Mouse (Mus musculus) cerebellum, adult 11 months (tissue): ENCODE measurements at regions not wholly inside any gene's neighbourhood (a gene's known extent, or its start where the extent isn't known, plus 50 kb on each side); places are given as distances from the start of the nearest gene placed in this dataset.

Experiments
- DNase-seq: peaks from one replicate; pipeline ENCODE4 v3.0.0; 2022

GRCm38 (mm10) chr6:23906781-23907180 is 63.1 kb downstream of the Tas2r118 start:
- peak; percentile 39 for DNase-seq
